Mouse (Mus musculus) liver, adult 2 months (tissue): ENCODE measurements around the gene Slc25a44.
"Not testable (repeated sequence)": the region's sequence is repeated elsewhere in the genome, so short reads cannot be mapped to it uniquely, and the experiment has no call there.

Source experiments
- CTCF ChIP-seq: fragments of 200-500 bp; IDR thresholded peaks from 2 replicates; pipeline ENCODE4 v1.5.1; 2011; ENCODE audit warnings: low read depth, low read length, control low read depth
- POLR2A ChIP-seq: fragments of 200-500 bp; IDR thresholded peaks from 2 replicates; pipeline ENCODE4 v1.6.1; 2011; ENCODE audit warnings: low read length, control low read depth; ENCODE audit not compliant: insufficient read depth; ENCODE audit errors: extremely low read depth

- TF ChIP-seq POLR2A, CTCF: not testable (repeated sequence)
Measured at GRCm38 (mm10) chr3:88428639-88429038, 3.7 kb upstream of the Slc25a44 start.
